Mouse (Mus musculus): ENCODE data around the gene Bend3.
"Not testable (repeated sequence)": the region's sequence is repeated elsewhere in the genome, so short reads cannot be mapped to it uniquely, and the experiment has no call there.

The Bend3 gene

DNA sequence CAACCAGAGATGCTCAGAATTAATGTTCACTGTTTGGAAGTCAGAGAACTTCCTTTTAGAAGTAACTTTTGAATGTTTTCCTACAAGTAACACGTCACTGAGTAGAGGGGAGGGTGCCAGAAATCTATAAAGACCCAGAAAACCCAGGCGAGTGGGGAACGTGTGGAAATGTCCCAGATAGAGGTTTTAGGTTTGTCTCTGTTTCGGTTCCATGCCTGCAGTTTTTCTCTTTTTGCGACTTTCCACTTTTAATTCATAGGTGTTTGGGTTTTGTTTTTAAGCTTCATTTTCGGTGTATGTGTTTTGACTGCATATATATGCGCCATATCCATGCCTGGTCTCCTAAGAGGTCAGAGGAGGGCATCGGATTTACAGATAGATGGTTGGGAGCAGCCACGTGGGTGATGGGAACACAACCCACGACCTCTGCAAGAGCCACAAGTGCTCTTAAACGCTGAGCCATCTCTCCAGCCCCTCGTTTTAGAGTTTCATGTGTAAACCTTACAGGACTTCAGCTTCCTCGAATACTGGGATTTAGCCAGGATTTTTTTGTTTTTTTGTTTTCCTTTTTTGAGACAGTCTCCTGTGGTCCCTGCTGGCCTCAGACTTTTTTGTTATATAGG lies 1.7 kb downstream of the Bend3 start:
- no peak for DNase-seq

- no peak for DNase-seq
Measured at GRCm38 (mm10) chr10:43481179-43481578, 2.5 kb downstream of the Bend3 start.

GRCm38 (mm10) chr10:43482021-43482420 lies 3.4 kb downstream of the Bend3 start:
- no peak for DNase-seq

DNA sequence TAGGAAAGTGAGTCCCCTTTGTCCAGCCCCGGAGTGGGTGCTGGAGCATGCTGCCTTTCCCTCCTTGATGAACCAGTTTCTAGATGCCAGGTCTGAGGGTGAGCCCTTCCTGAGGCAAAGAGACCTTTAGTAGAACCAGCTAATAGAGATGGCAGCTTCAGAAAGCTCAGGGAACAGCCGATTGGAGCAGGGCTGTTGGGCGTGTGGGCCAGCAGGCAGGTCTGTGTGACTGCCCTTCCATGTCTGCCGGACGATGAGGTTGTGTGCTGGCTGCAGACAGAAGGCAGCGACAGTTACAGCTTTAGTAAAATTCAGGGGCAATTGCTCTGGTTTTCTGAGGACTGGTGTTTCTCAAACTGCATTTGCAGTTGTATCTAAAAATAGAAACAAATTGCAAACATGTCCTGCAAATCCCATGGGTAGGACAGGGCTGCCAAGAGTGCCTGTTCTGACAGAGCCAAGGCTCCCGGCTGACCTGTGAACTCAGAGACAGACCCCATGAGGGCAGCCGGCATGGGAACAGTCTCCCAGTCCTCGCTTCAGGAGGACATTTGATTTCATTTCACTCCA lies 4.9 kb downstream of the Bend3 start:
- DNase-seq: no peak

DNA sequence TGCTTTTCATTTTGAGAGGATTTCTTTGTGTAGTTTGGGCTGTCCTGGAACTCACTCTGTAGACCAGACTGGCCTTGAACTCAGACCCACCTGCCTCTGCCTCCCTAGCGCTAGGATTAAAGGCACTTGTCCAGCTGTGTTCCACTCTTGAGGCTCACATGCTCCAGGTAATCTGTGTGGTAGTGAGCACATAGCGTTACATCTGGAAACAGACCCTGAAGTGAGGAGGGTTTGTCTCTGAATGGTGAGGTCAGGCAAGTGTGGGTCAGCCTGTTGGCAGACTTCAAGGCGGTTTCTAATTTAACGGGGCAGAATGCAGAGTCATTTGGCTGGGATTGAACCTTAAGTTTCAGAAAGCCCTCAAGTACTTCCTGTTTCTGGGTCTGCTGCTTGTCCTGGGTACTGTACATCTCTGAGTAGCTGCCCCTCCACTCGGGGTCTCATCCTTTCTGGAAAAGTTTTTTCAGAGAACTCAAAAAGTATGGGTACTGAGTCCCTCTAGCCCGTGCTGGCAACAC lies 7.2 kb downstream of the Bend3 start:
- DNase-seq: no peak

DNA sequence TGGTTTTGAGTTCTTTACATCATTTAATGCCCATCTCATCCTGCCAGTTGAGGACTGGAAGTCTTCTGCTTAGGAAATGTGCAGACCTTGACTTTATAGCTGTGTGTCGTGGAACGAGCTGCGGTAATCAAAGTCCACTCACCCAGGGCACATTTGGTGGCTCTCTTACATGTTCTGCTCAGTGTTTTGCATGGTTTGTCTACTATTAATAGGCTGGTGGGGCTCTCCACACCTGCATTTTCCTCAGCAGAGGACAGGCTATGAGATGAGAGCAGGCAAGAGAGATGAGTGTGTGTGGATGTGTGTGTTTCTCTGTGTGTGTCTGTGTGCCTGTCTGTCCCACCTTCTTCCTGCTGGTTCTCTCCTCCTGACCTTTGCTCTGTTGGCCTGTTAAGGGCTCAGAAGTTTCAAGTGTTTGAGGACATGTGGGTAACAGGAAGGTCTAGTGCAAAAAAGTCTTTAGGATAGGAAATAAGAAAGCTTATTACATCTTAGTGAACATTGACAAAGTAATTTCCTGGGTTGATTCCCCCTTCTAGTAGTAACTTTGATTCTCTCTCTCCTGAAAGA lies 8.9 kb downstream of the Bend3 start:
- no peak for DNase-seq

DNA sequence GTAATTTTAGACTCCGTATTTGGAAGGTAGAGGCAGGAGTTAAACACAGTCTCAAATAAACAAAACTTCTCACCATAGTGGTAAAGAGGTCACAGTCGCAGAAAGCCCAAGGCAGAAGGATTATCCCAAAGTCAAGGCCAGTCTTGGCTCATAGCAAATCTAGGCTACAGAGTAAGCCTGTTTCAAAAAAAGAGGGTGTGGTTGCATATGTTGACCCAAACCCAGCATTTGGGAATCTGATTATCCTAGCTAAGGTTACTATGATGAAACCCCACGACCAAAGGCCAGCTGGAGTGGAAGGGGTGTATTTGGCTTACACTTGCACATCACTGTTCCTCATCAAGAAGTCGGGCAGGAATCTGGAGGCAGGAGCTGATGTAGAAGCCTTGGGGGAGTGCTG lies 9.6 kb downstream of the Bend3 start:
- no peak for DNase-seq

DNA sequence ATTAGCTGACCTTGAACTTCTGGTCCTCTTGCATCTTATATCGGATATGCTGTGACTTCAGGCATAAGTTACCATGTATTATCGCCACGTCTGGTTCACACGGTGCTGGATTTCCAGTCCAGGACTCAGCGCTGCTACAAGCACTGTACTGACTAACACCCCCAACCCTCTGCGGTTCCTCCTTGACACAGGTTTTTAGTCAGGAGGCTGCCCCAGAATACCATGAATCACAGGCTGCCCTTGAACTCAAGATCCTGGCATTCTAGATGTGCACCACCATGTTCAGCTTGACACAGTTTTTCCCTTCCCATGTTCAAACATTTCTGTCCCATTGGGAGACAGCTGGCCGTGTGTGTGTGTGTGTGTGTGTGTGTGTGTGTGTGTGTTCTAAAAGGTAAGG lies 10.5 kb downstream of the Bend3 start:
- DNase-seq: no peak

DNA sequence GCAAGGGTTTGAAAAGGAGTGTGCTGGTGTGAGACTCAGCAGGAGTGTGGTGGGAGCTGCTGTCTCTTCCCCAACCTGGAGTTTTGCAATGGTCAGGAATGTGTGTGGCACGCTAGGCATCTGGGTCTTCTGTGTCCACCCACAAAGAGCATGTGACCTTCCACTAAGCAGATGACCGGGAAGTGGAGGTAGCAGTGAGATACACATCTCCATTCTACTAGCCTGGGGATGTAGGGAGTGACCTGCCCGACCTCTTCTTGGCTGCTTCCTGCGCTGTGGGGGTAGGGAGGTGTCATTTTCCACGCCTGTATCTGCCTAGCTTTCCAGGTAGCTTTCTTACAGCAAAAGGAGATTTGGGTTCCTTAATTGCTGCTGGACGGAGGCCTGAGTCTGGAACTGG lies 10.9 kb downstream of the Bend3 start:
- DNase-seq: no peak

GRCm38 (mm10) chr10:43490034-43490433 lies 11.4 kb downstream of the Bend3 start:
- DNase-seq: no peak

GRCm38 (mm10) chr10:43490846-43491245 lies 12.2 kb downstream of the Bend3 start:
- DNase-seq: no peak

- no peak for DNase-seq
Measured at GRCm38 (mm10) chr10:43502599-43502998, 24.0 kb downstream of the Bend3 start.

DNA sequence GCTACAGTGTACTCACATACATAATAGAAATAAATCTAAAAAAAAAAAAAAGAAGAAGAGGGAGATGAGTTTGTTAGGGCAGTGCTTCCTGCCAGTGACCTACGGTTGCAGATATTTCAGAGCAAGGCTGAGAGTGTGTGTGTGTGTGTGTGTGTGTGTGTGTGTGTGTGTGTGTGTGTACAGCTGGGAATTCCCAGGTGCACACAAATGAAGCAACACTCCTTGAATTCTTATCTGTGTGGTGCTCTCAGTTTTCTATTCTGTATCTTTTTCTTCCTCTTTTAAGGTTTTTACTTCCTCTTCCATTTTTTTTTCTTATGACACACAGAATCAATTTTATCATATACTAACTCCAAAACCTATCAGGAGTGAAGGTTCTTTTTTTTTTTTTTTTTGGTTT lies 25.7 kb downstream of the Bend3 start:
- DNase-seq: no peak

- no peak for DNase-seq
Measured at GRCm38 (mm10) chr10:43507051-43507450, 28.4 kb downstream of the Bend3 start.

GRCm38 (mm10) chr10:43509228-43509627 lies 30.6 kb downstream of the Bend3 start:
- DNase-seq: no peak

DNA sequence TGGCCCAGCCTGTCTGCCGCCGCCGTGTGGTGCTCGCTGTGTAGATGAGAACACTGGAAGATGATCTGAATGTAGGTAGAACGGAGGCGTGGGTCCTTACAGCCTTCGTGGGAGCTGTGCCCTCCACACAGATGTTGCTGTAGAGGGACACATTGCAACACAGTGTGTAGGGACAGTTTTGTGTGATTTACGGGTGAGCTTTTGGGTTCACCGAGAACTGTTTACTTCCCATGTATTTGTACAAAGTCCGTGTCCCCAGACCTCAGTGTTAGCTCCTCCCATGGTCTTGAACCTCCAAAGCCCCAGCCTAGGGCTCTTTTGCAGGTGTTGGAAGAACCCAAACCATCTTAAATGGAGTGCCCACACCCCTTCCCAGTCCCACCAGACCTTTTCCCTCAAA lies 34.3 kb downstream of the Bend3 start:
- DNase-seq: no peak

GRCm38 (mm10) chr10:43516992-43517660 lies 38.5 kb downstream of the Bend3 start:
- no peak for DNase-seq

GRCm38 (mm10) chr10:43517836-43518235 lies 39.2 kb downstream of the Bend3 start:
- DNase-seq: no peak

DNA sequence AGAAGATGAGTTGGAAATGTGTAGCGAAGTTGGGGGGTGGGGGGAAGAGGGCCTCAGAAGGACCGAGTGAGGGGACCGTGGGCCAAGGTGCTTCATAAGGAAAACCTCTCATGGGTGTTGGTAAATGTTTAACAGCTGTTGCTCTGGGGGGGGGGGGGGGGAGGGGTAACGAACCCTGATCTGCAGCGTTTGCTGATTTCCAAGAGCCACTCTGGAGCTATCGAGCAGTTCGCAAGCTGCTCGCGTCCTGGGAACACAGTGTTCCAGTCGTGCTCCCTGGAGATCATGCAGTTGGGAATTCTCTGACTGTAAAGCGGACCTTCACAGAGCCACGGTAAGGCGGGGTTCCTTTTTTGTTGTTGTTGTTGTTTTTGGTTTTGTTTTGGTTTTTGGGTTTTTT lies 39.7 kb downstream of the Bend3 start:
- DNase-seq: no peak

DNA sequence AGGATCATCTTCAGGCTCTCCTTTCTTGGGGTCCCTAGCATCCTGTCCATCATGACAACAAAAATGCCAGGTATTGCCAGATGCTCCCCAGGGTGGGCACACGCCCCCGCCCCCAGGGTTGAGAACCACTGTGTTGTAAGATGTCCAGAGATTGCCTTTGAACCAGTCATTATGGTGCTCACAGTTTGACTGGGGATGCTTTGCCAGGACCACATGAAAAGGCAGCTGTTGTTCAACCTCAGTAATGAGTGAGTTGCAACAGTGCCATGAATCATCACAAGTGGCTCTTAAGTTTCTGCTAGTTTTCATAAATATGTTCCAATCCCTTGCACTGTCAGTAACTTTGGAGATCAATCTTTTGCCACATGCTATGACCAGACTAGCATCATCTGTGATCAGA lies 41.3 kb downstream of the Bend3 start:
- DNase-seq: no peak

- DNase-seq: not testable (repeated sequence)
Measured at GRCm38 (mm10) chr10:43523931-43524330, 45.3 kb downstream of the Bend3 start, which contains the start of gene Gm9803. Gm9803 (plus strand) TSS chr10:43524084.

- no peak for DNase-seq
Measured at GRCm38 (mm10) chr10:43527283-43528269, 48.9 kb downstream of the Bend3 start.

DNA sequence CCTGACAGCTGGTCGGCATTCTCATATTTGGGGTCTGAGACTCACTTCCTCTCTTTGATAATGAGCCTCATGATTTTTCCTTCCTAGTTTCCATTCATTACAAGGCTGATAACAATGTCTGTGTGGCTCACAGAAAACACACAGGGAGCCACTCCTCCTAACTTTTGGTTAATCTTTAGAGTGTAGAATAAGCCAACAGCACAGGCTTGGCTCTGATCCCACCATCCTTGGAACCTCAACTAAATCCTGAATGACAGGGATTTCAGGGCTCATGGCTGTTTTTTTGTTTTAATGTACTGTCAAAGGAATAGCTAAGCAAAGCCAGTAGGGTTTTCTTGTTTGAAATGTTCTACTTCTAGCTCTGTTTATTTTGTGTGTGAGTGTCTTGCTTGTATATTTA lies 55.8 kb downstream of the Bend3 start:
- DNase-seq: no peak

Data from right cerebral cortex, postnatal 14 days (tissue).